Mouse (Mus musculus) testis, adult 2 months (tissue): ENCODE results near the gene Yipf4.

Experiments used
- CTCF ChIP-seq: fragments of 200-500 bp; IDR thresholded peaks from 2 replicates; pipeline ENCODE4 v1.5.1; 2012; ENCODE audit warnings: low read depth, mild to moderate bottlenecking, inconsistent platforms, low read length, moderate library complexity; ENCODE audit not compliant: control insufficient read depth, insufficient read depth, insufficient replicate concordance
- POLR2A ChIP-seq: fragments of 200-500 bp; IDR thresholded peaks from 2 replicates; pipeline ENCODE4 v1.6.1; 2012; ENCODE audit warnings: low read depth, mild to moderate bottlenecking, inconsistent platforms, low read length, moderate library complexity; ENCODE audit not compliant: control insufficient read depth

- TF ChIP-seq CTCF: no peak
- TF ChIP-seq POLR2A: no peak
Measured at GRCm38 (mm10) chr17:74440486-74440885, 48.8 kb upstream of the Yipf4 start.
